Mouse (Mus musculus): Measurements from ENCODE around the gene Rhebl1.

GRCm38 (mm10) chr15:98832161-98833058 is 61.9 kb downstream of the Rhebl1 start:
- TF ChIP-seq CTCF (IDR thresholded peaks at IDR 0.05; ENCODE audit: control insufficient read depth, insufficient read depth, insufficient replicate concordance, low read depth, low read length): no peak
- TF ChIP-seq POLR2A (IDR thresholded peaks at IDR 0.05; ENCODE audit: control insufficient read depth, low read depth, low read length): no peak
